Mouse (Mus musculus) left cerebral cortex, adult 8-10 months (tissue): ENCODE data around the gene Cep68. TPM values are rescaled to one million over a fixed set of nuclear protein-coding genes. Genes with fewer than 3 reads are reported as not detected.
A peak's percentile ranks its signal among the peaks of the same experiment; 100 is the strongest.

Experiments
- DNase-seq, 2 experiments: peaks; one replicate each; pipeline ENCODE4 v3.0.0; 2022; ENCODE audit warnings: low spot score in 2 of 2
- total RNA-seq, 4 experiments: library from RNA; stranded (reverse); gene quantifications; 2 replicates each; pipeline ENCODE4 v1.2.4; 2022

Gene Cep68
- total RNA-seq, 4 experiments from 2014 or later, result 29.6 to 33.0 (median 31.6) TPM

GRCm38 (mm10) chr11:20204870-20205446 lies 44.3 kb downstream of the Cep68 start:
- DNase-seq, result no peak

- no peak for DNase-seq
Measured at GRCm38 (mm10) chr11:20204321-20204720, 44.9 kb downstream of the Cep68 start.

GRCm38 (mm10) chr11:20202299-20203011 lies 46.8 kb downstream of the Cep68 start:
- DNase-seq, result no peak

- peak; percentile 31 to 34 for DNase-seq
Measured at GRCm38 (mm10) chr11:20201661-20202101, 47.5 kb downstream of the Cep68 start.

DNA sequence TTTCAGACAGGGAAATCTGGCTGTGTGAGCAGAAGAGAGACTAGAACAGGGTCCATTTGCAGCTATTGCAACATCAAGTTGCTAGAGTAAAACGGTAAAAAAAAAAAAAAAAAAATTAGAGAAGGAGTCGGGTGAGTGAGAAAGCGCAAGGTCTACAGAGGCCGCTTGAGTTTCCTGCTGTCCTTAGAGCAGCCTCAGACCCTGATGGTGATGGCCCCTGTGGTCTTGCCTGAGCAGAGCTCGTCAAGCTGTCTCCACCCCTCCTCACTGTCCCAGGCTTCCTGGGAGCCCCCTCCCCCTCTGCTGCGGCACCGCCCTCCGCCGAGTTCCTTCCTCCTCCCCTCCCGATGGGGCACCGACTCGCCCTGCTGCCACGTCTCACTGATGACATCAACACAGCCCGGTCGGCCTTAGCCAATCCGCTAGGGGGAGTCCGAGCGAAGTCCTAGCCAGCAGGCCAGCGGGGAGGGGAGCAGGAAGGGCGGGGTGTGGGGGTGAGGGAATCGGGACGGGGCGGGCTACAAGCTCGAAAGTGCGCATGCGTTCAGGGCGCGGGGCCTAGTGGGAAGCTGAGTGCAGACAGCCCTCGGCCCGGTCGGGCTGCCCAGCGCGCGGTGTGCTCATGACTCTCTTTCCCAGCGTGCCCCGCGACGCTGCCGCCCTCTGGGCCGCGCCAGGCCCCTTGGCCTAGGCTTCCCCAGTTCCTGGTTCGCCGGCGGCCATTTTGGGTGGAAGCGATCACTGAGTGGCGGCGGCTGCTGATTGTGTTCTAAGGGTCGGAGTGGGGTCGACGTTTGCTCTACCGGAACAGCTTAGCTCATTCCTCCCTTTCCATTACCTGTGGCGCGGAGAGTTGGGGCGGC lies 48.3 kb downstream of the Cep68 start, which contains the start of gene Rab1a:
TSS of gene Rab1a (plus strand) at position 720 of the 863 bp plus-strand sequence.
- DNase-seq, result peak; percentile 97 to 99

GRCm38 (mm10) chr11:20193100-20193736 lies 56.0 kb downstream of the Cep68 start:
- DNase-seq, result no peak

GRCm38 (mm10) chr11:20187271-20187670 lies 62.0 kb downstream of the Cep68 start:
- no peak for DNase-seq

Other genes starting within 250 kb of the Cep68 start
- 100 to 1,000 TPM; 276 to 291 (median 285) TPM for gene Actr2, start 136.5 kb downstream of the Cep68 start, total RNA-seq
- gene Rab1a, start 48.0 kb downstream of the Cep68 start, total RNA-seq, result 100 to 1,000 TPM; 179 to 191 (median 182) TPM
- gene Slc1a4, start 83.3 kb upstream of the Cep68 start, total RNA-seq, result 10 to 100 TPM; 38.0 to 46.9 (median 43.0) TPM